Mouse (Mus musculus): ENCODE results near the gene Jmy. TPM values are rescaled to one million over a fixed set of nuclear protein-coding genes. Genes with fewer than 3 reads are reported as not detected.

Jmy gene
- total RNA-seq, 1 experiment from 2014 or later: 39.6 TPM

GRCm38 (mm10) chr13:93458616-93459015, 41.0 kb downstream of the Jmy start:
- DNase-seq: no peak

DNA sequence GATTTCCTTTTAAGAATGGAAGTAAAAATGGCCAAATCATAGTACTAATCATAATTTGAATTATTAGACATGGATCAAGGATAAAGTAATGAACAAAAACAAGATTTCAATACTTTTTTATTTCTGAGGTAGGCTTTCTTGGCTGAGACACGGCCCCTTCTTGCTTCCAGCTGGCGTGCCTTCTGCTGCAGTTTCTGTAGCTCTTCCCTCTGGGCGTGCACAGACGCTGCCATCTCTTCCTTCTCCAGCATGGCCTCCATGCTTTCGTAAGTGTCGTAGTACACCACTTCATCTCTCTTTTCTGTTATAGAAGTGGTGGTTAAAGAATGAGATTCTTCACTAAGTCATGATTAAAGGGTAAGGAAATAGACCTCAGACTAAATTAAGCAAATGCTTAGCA, 46.3 kb downstream of the Jmy start:
- no peak for DNase-seq

DNA sequence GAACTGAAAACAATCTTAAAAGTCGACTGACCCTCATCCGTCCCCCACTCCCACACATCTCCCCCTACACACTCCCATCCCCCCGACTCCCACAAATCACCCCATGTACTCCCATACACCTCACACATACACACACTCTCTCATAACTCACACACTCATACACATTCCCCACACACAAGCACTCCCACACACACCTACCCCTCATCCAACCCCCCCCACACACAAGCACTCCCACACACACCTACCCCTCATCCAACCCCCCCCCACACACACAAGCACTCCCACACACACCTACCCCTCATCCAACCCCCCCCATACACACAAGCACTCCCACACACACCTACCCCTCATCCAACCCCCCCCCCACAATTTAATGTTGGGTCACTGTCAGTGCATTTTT, 59.4 kb downstream of the Jmy start:
- no peak for DNase-seq

- no peak for DNase-seq
These were observed 70.4 kb downstream of the Jmy start for GRCm38 (mm10) chr13:93429205-93429604.

- no peak for DNase-seq
These were observed 71.4 kb downstream of the Jmy start for GRCm38 (mm10) chr13:93427920-93428876.

GRCm38 (mm10) chr13:93423224-93423623, 76.4 kb downstream of the Jmy start:
- no peak for DNase-seq

DNA sequence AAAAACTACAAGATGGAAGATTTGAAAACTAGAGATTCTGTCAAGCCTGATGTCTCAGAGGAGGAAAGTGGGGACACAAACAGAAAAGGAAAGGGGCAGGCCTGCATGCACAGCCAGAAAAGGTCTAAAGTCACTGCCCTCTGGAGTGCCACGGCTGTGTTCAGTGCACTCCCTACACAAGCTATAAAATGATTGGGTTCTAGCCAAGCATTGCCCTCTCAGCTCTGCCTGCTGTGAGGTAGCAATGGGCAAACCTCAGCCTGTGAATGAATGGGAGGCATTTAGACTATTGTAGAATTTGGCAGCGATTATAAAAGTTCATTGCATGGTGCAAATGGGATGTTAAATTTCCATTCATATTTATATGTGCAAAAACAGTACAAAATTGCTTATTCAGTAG, 79.8 kb downstream of the Jmy start:
- DNase-seq: no peak

DNA sequence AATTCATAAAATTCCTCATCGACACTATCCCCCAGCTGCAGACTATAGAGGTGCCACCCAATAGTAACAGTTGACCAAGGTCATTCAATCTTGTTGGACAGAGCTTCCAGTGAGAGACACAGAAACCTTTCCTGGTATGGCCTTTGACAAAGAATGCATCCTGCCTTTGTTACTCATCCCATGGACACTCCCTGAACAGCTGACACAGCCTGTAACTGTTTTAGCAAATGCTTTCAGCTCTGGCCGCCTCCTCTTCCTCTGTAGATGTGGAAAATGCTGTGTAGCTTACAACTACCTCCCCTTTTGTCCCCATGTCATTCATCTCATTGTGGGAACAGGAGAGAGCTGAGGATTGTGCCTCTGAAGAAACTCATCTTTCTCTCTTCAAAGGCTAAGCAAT, 81.3 kb downstream of the Jmy start:
- DNase-seq: no peak

- no peak for DNase-seq
These were observed 84.6 kb downstream of the Jmy start for GRCm38 (mm10) chr13:93415055-93415454.

DNA sequence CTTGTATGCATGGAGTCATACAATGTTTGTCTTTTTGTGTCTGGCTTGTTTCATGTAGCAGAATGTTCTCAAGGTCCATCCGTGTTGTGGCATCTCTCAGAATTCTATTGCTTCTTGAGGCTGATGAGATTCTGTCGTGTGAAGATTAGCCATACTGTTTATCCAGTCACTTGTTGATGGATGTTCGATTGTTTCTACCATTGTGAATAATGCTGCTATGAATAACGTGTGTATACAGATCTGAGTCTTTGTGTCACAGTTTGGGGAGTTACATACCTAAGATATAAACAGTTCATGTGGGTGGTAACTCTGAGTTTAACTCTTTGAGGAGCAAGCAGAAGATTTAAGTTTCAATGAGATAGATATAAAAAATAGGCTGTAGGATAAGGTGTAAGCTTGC, 89.3 kb downstream of the Jmy start:
- DNase-seq: no peak

DNA sequence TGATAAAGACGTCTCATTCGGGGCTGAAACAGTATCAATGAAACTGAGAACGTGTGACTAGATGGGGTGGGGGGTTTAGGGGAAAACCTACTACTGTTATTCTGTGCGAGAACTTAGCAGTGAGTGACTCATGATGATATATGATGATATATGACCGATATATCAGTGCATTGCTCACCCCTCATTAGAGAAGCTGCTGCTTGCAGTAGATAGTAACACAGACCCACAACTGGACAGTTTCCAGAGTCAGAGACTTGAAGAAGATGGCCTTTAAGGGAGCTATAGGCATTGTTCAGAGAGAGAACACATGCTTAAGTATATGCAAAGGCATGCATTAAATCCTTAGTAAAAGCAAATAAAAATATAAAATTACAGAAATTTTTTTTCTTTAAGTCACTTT, 92.8 kb downstream of the Jmy start:
- no peak for DNase-seq

GRCm38 (mm10) chr13:93401947-93402346, 97.7 kb downstream of the Jmy start:
- no peak for DNase-seq

DNA sequence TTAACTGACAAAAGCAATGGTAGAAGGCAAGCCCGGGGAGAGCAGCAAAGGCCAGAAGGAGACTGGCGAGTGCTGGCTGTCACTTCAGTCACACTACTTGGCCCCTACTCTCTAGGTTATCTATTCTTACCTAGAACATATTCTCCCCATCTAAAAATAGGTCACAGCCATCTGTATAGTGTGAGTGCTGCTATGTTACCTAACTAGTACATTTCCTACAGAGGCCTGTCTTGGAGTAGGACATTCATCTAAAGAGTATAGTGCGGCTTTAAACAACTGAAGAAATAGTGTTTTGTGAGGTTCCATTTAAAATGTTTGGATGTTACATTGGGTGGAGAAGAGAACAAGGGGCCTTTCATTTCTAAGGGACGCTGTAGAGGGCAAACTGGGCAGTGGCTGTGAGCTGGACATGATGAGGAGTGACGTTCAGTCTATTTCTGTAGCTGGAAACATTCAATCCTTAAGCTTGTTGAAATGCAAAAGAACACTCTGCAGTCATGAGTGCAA, 99.8 kb downstream of the Jmy start:
- no peak for DNase-seq

DNA sequence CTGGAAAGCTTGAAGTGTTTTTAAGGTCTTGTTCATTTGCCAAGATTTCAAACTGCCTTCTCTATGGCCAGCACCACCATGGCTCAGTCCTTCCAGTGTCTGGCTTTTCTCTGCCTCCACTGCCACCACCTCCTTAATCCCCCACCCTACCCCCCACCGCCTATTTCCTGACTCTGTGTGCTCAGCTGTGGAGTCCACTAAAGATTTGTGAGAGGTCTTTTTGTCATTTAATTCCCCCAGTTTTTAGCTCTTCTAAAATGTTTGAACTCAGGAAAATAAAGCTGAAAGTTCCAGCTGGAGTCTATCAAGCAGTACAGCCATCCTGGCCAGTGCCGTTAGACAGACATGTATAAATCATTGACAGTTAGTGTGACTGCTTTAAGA, 110.4 kb downstream of the Jmy start:
- DNase-seq: no peak

- DNase-seq: no peak
These were observed 110.9 kb downstream of the Jmy start for GRCm38 (mm10) chr13:93388594-93389241.

GRCm38 (mm10) chr13:93387440-93387839, 112.2 kb downstream of the Jmy start:
- no peak for DNase-seq

DNA sequence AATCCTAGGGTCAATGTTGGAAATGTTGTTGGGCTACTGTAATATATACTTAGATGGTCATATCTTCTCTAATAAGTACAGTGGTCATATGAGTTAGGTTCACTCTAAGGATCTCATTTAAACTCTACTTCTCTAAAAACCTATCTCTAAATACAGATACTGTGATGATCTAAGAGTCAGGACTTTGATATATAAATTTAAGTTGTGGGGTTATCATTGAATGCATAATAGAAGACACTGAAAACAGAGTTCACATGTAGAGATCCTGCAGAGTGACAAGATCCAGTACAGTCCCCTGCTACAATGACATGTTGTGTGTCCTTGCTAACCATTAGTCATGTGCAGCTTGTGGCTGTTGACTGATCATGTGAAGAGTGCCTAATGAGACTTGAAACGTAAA, 114.5 kb downstream of the Jmy start:
- no peak for DNase-seq

GRCm38 (mm10) chr13:93384481-93384880, 115.1 kb downstream of the Jmy start:
- DNase-seq: no peak

DNA sequence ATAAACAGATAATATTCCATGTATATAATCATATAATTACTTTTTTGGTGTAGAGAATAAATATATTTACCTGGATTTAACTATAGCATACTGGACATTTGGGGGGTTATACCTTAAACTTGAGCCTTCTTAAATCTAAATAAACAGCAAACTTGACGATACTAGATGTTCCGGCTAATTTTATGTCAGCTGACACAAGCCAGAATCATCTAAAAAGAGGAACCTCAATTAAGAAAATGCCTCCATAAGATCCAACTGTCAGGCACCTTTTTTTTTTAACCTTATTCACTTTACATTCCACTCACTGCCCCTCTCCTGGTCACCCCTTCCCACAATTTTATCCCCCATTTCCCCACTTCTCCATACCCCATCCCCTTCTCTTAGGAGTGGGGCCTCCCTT, 116.0 kb downstream of the Jmy start:
- no peak for DNase-seq

DNA sequence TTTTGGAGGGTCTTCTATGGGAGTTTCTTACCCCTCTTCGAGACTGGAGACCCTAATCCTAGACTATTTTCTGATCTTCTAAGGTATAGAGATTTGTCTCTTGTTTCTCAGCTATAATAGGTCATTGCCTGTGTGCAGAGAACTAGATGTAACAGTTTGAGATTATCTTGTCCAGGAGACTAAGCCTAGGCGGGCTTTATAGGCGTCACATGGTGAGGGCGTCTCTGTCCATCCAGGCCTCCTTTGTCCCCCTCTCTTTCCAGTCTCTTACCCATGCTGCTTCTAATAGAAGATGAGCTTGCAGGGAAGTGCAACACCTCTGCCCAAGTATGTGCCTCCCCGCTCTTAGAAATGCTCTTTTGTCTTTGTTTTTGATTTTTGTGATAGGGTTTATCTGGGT, 116.5 kb downstream of the Jmy start:
- DNase-seq: no peak

- no peak for DNase-seq
These were observed 118.3 kb downstream of the Jmy start for GRCm38 (mm10) chr13:93381301-93381700.

GRCm38 (mm10) chr13:93380399-93381063, 119.1 kb downstream of the Jmy start:
- DNase-seq: no peak
